Mouse (Mus musculus) stomach, embryonic 14.5 days (tissue): ENCODE data around the gene Apopt1. TPM values are rescaled to one million over a fixed set of nuclear protein-coding genes. Genes with fewer than 3 reads are reported as not detected.

Experiments used
- ATAC-seq: fragments of 200-750 bp; cut with Nextera tagmentation; 2 replicates; pipeline ENCODE4 v1.8.0; 2017; ENCODE audit warnings: low read depth, moderate TSS enrichment; ENCODE audit not compliant: insufficient number of reproducible peaks, insufficient read depth, low FRiP score
- H3K27ac ChIP-seq: fragments of 300-500 bp; sonication (generic); 2 replicates; pipeline ENCODE4 v1.5.1; 2014; ENCODE audit warnings: mild to moderate bottlenecking, low read length, moderate library complexity, mixed read lengths
- H3K27me3 ChIP-seq: fragments of 300-500 bp; sonication (generic); 2 replicates; pipeline ENCODE4 v1.6.1; 2014; ENCODE audit warnings: low read length, control low read depth, mixed read lengths; ENCODE audit not compliant: control insufficient read depth, insufficient read depth
- H3K36me3 ChIP-seq: fragments of 300-500 bp; sonication (generic); 2 replicates; pipeline ENCODE4 v1.6.1; 2014; ENCODE audit warnings: mild to moderate bottlenecking, control low read depth, low read length, moderate library complexity, mixed read lengths; ENCODE audit not compliant: control insufficient read depth, insufficient read depth
- H3K4me1 ChIP-seq: fragments of 300-500 bp; sonication (generic); 2 replicates; pipeline ENCODE4 v1.6.1; 2014; ENCODE audit warnings: low read length, control low read depth, mixed read lengths; ENCODE audit not compliant: control insufficient read depth, insufficient read depth
- H3K4me2 ChIP-seq: fragments of 300-500 bp; sonication (generic); replicated peaks from 2 replicates; pipeline ENCODE4 v1.6.1; 2014; ENCODE audit warnings: low read depth, low read length, control low read depth
- H3K4me3 ChIP-seq: fragments of 300-500 bp; sonication (generic); 2 replicates; pipeline ENCODE4 v1.5.1; 2014; ENCODE audit warnings: low read depth, low read length, control low read depth
- H3K9ac ChIP-seq: fragments of 300-500 bp; sonication (generic); replicated peaks from 2 replicates; pipeline ENCODE4 v1.6.1; 2014; ENCODE audit warnings: low read depth, mild to moderate bottlenecking, control low read depth, low read length, moderate library complexity, mixed read lengths
- H3K9me3 ChIP-seq: fragments of 300-500 bp; sonication (generic); 2 replicates; pipeline ENCODE4 v1.6.1; 2016; ENCODE audit warnings: low read depth, low read length, control low read depth; ENCODE audit not compliant: control insufficient read depth
- WGBS: fragments of 180-500 bp; shearing (Covaris S2); extraction: QIAGEN DNeasy Blood & Tissue Kit; methylation state at CpG from one replicate; pipeline ENCODE4 v1.1.7; 2014; 5-methylcytosine and 5-hydroxymethylcytosine counted together
- polyA plus RNA-seq: library from polyadenylated mRNA; unstranded; fragments of >200 nt; fragmentation: Nextera tagmentation; extraction: Ambion mirVana; gene quantifications from 2 replicates; pipeline ENCODE4 v1.2.1, GENCODE M21; 2014

Apopt1 gene
- polyA plus RNA-seq, 1 experiment from 2014 or later, result 60.8 TPM

DNA sequence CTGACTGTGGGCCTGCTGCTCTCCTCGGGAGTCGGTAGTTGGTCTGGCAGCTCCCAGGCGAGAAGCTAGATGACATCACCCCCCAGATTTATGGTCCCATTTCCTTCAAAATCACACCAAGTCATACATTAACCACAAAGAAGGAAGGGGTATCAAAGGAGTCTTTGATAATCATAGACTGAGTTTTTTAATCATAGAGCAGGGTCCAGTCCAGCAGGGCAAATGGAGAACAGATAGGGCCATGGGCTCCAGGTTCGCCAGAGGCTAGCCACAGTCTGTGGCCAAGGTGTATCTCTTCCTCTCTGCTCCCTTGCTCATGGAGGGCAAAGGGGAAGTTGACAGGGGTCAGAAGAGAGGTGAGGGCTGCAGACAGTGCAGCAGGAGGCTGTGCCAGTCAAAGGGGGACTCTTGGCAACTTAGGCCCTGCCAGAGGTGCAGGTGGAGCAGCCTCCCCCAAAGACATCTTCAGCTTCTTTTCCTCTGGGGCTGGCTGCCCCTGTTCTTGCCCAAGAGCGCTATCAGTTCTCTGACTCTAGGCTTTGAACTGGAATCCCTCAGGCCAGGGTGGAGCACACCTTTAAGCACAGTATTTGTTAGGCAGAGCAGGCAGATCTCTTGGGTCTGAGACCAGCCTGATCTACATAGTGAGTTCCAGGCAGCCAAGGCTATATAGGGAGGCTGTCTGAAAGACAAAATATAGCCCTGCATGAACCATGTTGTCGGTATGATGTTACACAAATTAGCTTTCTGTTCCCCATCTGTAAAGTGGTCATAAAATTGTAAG is 37.1 kb upstream of the Apopt1 start:
- Histone ChIP-seq H3K36me3 (no peaks in the 10 kb centered on the region), H3K4me2 (no peak overlapping the region), H3K9me3 (no peaks in the 10 kb centered on the region), H3K9ac (no peak overlapping the region), H3K4me1 (peaks cover 14% of the 10 kb centered on the region; the same call in 1 of the 2 replicates), H3K27me3 (0 out of 2 replicates have a peak, but pooled peaks cover 5% of the 10 kb centered on the region), H3K4me3 (no peak overlapping the region), H3K27ac (no peak overlapping the region)
- 73% methylated on average over 6 of the region's 6 CpGs for WGBS
- ATAC-seq, result no peak

DNA sequence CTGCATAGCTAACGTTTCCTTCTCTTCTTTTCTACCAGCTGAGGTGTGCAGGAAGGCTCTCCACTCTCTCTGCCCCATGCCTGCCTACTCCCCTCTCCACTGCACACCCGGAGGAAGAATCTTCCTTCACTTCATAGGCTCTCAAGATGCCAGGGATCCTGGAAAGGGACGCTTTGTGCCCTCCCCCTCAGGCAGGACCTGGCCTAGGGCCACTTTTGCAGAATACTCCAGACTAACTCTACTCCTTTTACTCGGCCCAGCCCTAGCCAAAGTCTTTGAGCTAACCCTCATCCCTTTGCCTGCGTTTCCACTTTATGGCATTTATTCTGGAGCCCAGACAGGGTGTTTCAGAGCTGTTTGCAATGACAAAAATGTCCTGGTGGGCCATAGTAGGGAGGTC is 35.6 kb upstream of the Apopt1 start:
- peak overlapping the region; percentile 96 for H3K4me3 ChIP-seq
- no peaks in the 10 kb centered on the region; the same call in 1 of the 2 replicates for H3K36me3 ChIP-seq
- H3K27ac ChIP-seq, result peak overlapping the region; percentile 90
- H3K9ac ChIP-seq, result peak overlapping the region; percentile 49
- peak; percentile 12; the same call in 1 of the 2 replicates for ATAC-seq
- 0 out of 2 replicates have a peak, but pooled peaks cover 9% of the 10 kb centered on the region for H3K4me1 ChIP-seq
- no peaks in the 10 kb centered on the region for H3K27me3 ChIP-seq
- peak overlapping the region; percentile 83 for H3K4me2 ChIP-seq
- 20% methylated on average over 5 of the region's 5 CpGs for WGBS
- H3K9me3 ChIP-seq, result no peaks in the 10 kb centered on the region

GRCm38 (mm10) chr12:111677882-111678669 is 35.0 kb upstream of the Apopt1 start, which contains the start of gene Trmt61a:
TSS of gene Trmt61a (plus strand) at chr12:111678105.
- Histone ChIP-seq H3K4me2 (peak within 1 kb of the TSS; percentile 83), H3K27ac (peak within 1 kb of the TSS; percentile 90), H3K27me3 (no peaks in the 10 kb centered on the region), H3K4me1 (0 out of 2 replicates have a peak, but pooled peaks cover 9% of the 10 kb centered on the region), H3K36me3 (no peaks in the 10 kb centered on the region; the same call in 1 of the 2 replicates), H3K9me3 (no peaks in the 10 kb centered on the region), H3K4me3 (peak within 1 kb of the TSS; percentile 96), H3K9ac (peak within 1 kb of the TSS; percentile 49)
- ATAC-seq, result peak; percentile 90
- WGBS, result under 1% methylated on average over 51 of the region's 51 CpGs

DNA sequence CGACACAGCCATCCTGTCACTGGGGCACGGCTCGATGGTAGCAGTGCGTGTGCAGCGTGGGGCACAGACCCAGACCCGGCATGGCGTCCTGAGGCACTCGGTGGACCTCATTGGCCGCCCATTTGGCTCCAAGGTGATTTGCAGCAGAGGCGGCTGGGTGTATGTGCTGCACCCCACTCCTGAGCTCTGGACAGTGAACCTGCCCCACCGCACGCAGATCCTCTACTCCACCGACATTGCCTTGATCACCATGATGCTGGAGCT is 34.5 kb upstream of the Apopt1 start:
- peak overlapping the region; percentile 49 for H3K9ac ChIP-seq
- ATAC-seq, result no peak
- H3K9me3 ChIP-seq, result no peaks in the 10 kb centered on the region
- 0 out of 2 replicates have a peak, but pooled peaks cover 9% of the 10 kb centered on the region for H3K4me1 ChIP-seq
- no peaks in the 10 kb centered on the region for H3K27me3 ChIP-seq
- 8% methylated on average over 13 of the region's 13 CpGs for WGBS
- H3K27ac ChIP-seq, result no peak overlapping the region
- H3K36me3 ChIP-seq, result no peaks in the 10 kb centered on the region; the same call in 1 of the 2 replicates
- peak overlapping the region; percentile 96 for H3K4me3 ChIP-seq
- peak overlapping the region; percentile 83 for H3K4me2 ChIP-seq

- peaks cover 1% of the 10 kb centered on the region for H3K36me3 ChIP-seq
- no peaks in the 10 kb centered on the region for H3K9me3 ChIP-seq
- 0 out of 2 replicates have a peak, but pooled peaks cover 9% of the 10 kb centered on the region for H3K4me1 ChIP-seq
- ATAC-seq, result no peak
- H3K27ac ChIP-seq, result no peak overlapping the region
- H3K9ac ChIP-seq, result no peak overlapping the region
- 41% methylated on average over 7 of the region's 7 CpGs for WGBS
- H3K27me3 ChIP-seq, result no peaks in the 10 kb centered on the region
- peak overlapping the region; percentile 96 for H3K4me3 ChIP-seq
- peak overlapping the region; percentile 83 for H3K4me2 ChIP-seq
Measured at GRCm38 (mm10) chr12:111678997-111679396, 34.1 kb upstream of the Apopt1 start.

DNA sequence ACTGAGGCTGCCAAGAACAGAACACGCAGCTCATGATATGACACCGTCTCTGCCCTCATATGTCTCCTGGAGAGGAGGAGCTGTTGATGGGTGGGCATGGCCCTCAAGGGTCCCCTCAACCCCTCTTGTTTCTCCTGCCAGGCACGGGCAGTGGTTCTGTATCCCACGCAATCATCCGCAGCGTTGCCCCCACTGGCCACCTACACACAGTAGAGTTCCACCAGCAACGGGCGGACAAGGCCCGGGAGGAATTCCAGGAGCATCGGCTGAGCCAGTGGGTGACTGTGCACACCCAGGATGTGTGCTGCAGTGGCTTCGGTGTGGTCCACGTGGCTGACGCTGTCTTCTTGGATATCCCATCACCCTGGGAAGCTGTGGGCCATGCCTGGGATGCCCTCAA is 32.4 kb upstream of the Apopt1 start:
- H3K36me3 ChIP-seq, result peaks cover 5% of the 10 kb centered on the region
- H3K4me2 ChIP-seq, result no peak overlapping the region
- H3K27me3 ChIP-seq, result no peaks in the 10 kb centered on the region
- peak overlapping the region; percentile 86; the same call in 1 of the 2 replicates for H3K27ac ChIP-seq
- ATAC-seq, result no peak
- 0 out of 2 replicates have a peak, but pooled peaks cover 9% of the 10 kb centered on the region for H3K4me1 ChIP-seq
- no peak overlapping the region for H3K9ac ChIP-seq
- no peaks in the 10 kb centered on the region for H3K9me3 ChIP-seq
- 93% methylated on average over 13 of the region's 13 CpGs for WGBS
- no peak overlapping the region for H3K4me3 ChIP-seq

- Histone ChIP-seq H3K27me3 (no peaks in the 10 kb centered on the region), H3K4me3 (no peak overlapping the region), H3K27ac (peak overlapping the region; percentile 86), H3K4me2 (no peak overlapping the region), H3K9ac (no peak overlapping the region), H3K4me1 (0 out of 2 replicates have a peak, but pooled peaks cover 9% of the 10 kb centered on the region), H3K9me3 (no peaks in the 10 kb centered on the region), H3K36me3 (peaks cover 5% of the 10 kb centered on the region)
- 61% methylated on average over 8 of the region's 8 CpGs for WGBS
- no peak for ATAC-seq
Measured at GRCm38 (mm10) chr12:111681305-111681704, 31.8 kb upstream of the Apopt1 start.

DNA sequence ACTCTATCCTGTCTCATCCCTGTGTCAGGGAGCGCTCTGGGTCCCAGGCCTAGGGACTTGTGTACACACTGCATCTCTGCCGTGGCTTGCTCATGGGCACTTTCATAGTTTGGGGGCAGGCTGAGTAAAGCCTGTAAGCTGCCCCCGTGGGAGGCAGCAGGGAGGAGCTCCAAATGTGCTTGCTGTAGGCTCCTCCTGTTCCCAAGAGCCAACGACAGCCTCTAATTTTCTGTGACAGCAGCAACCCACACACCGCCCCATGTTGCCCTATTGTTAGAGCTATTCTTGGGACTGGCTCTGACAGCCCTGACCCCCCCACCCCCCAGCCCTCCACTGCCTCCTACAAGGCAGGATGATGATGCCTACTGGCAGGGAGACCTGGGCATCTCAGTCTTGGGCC is 31.1 kb upstream of the Apopt1 start:
- Histone ChIP-seq H3K4me1 (0 out of 2 replicates have a peak, but pooled peaks cover 9% of the 10 kb centered on the region), H3K27me3 (no peaks in the 10 kb centered on the region), H3K36me3 (peaks cover 5% of the 10 kb centered on the region), H3K9ac (no peak overlapping the region), H3K4me3 (no peak overlapping the region), H3K4me2 (no peak overlapping the region), H3K9me3 (no peaks in the 10 kb centered on the region), H3K27ac (peak overlapping the region; percentile 86)
- 70% methylated on average over 5 of the region's 5 CpGs for WGBS
- ATAC-seq, result 0 out of 2 replicates have a peak, but pooled peaks have one; percentile 4
